Comparison of ENCODE assay signal across 8 mouse cellular contexts in the genomic region with DNA sequence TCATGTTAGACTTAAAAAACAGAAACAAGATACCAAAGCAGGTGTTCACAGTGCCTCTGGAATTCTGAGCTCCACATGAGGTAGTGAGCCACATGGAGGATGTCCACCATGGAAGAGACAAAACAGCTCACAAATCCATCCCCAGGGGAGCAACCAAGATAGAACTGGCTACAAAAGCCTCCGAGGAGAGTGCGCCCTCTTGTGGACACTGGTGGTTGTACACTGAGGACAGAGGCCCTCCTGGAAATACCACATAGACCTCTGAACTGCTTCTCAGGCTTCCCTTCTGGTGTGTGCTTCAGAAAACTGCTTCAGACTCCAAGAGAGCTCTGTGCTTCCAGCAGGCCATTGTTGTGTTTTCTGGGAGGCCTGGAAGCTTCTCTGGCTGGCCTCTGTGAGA. TPM values are rescaled to one million over a fixed set of nuclear protein-coding genes. Genes with fewer than 3 reads are reported as not detected.
DNase-seq lines count a peak whose midpoint lies in the region; ATAC-seq and TF ChIP-seq lines count a peak whose summit lies in the region.

No protein-coding gene starts in this region.

- no peak for TF ChIP-seq EP300 in stomach, postnatal 0 days (optimal IDR thresholded peaks at IDR 0.05)

- H3K4me1 ChIP-seq in heart, embryonic 11.5 days (ENCODE audit: control insufficient read depth, insufficient read depth, low read length), result no peaks in the 10 kb centered on the region
- no peaks in the 10 kb centered on the region for H3K4me1 ChIP-seq in stomach, postnatal 0 days (replicated peaks; ENCODE audit: control insufficient read depth, insufficient read depth)

- H3K27ac ChIP-seq in heart, embryonic 11.5 days (ENCODE audit: low read depth, low read length), result no peak overlapping the region
- H3K27ac ChIP-seq in stomach, postnatal 0 days (replicated peaks), result no peak overlapping the region

- TF ChIP-seq CTCF in stomach, postnatal 0 days (IDR thresholded peaks at IDR 0.05; ENCODE audit: low read depth), result peak; percentile 94

- no peaks in the 10 kb centered on the region for H3K9me3 ChIP-seq in heart, embryonic 11.5 days (replicated peaks; ENCODE audit: control insufficient read depth, low read length)
- no peaks in the 10 kb centered on the region for H3K9me3 ChIP-seq in stomach, postnatal 0 days (ENCODE audit: control insufficient read depth, low read length)

- DNase-seq in heart, adult 18-20 months, result peak; percentile 78 to 91
- DNase-seq in adrenal gland, adult 18-20 months (ENCODE audit: low spot score in 2 of 2), result peak; percentile 85 to 88
- peak; percentile 88 for DNase-seq in embryo, embryonic 10.5 days (ENCODE audit: low spot score)
- DNase-seq in heart, postnatal 14 days, result peak; percentile 80 to 90
- peak; percentile 75 to 76 for DNase-seq in left cerebral cortex, postnatal 14 days (ENCODE audit: low spot score in 2 of 2)
- DNase-seq in naive thymus-derived CD4-positive, alpha-beta T cell, adult 2 months (ENCODE audit: low read depth), result peak; percentile 86
- peak; percentile 81 for DNase-seq in stomach, postnatal 0 days (ENCODE audit: low spot score)

- no peak overlapping the region for H3K4me3 ChIP-seq in heart, embryonic 11.5 days (ENCODE audit: low read depth, low read length)
- H3K4me3 ChIP-seq in stomach, postnatal 0 days (ENCODE audit: low read depth, low read length), result no peak overlapping the region

- no peak overlapping the region for H3K4me2 ChIP-seq in heart, embryonic 11.5 days
- H3K4me2 ChIP-seq in stomach, postnatal 0 days (replicated peaks; ENCODE audit: low read depth), result no peak overlapping the region

- no peak for ATAC-seq in heart, embryonic 11.5 days (replicated peaks; ENCODE audit: insufficient number of reproducible peaks, low FRiP score, low TSS enrichment)
- ATAC-seq in stomach, postnatal 0 days (ENCODE audit: low FRiP score, low TSS enrichment), result no peak

- H3K36me3 ChIP-seq in heart, embryonic 11.5 days (ENCODE audit: control insufficient read depth, insufficient read depth, low read length), result no peaks in the 10 kb centered on the region
- no peaks in the 10 kb centered on the region for H3K36me3 ChIP-seq in stomach, postnatal 0 days (ENCODE audit: control insufficient read depth, insufficient read depth, low read length)

- 0% methylated on average over 2 of the region's 2 CpGs for WGBS in heart, embryonic 11.5 days (ENCODE audit: insufficient replicate concordance)
- 3% methylated on average over 2 of the region's 2 CpGs for WGBS in stomach, postnatal 0 days

- H3K9ac ChIP-seq in heart, embryonic 11.5 days (ENCODE audit: low read depth, low read length), result no peak overlapping the region
- H3K9ac ChIP-seq in stomach, postnatal 0 days (ENCODE audit: low read length), result no peak overlapping the region

- intact Hi-C loops in heart, postnatal 14 days (cut with DNase I), result no loop called here
- intact Hi-C loops in left cerebral cortex, postnatal 14 days (cut with DNase I), result no loop called here

- no peaks in the 10 kb centered on the region for H3K27me3 ChIP-seq in heart, embryonic 11.5 days (ENCODE audit: control insufficient read depth, insufficient read depth, low read length)
- no peaks in the 10 kb centered on the region for H3K27me3 ChIP-seq in stomach, postnatal 0 days (ENCODE audit: control insufficient read depth, insufficient read depth, low read length)

RNA-seq across cellular contexts. Expression of a gene that starts 12.5 kb away (rescaled TPM):
- 100 to 1,000 TPM; 347 to 417 TPM for total RNA-seq in heart, adult 18-20 months (2021)
- polyA plus RNA-seq in heart, embryonic 11.5 days (2014; fragmentation: Nextera tagmentation; extraction: Ambion mirVana), result 24.6 and 39.3 TPM in 2 replicates
- total RNA-seq in adrenal gland, adult 18-20 months (2021), result 1,000 to 10,000 TPM; 1,017 to 2,323 TPM
- 100 to 1,000 TPM; 133 to 162 TPM for total RNA-seq in heart, postnatal 14 days (2021)
- 10 to 100 TPM; 77.4 to 87.7 TPM for total RNA-seq in left cerebral cortex, postnatal 14 days (2021)
- 136 and 145 TPM in 2 replicates for polyA plus RNA-seq in stomach, postnatal 0 days (2015; fragmentation: Nextera tagmentation; extraction: Ambion mirVana)

RNA-seq across cellular contexts. Expression of a gene that starts 12.6 kb away (rescaled TPM):
- 10 to 100 TPM; 89.0 to 93.2 TPM for total RNA-seq in heart, adult 18-20 months (2021)
- polyA plus RNA-seq in heart, embryonic 11.5 days (2014; fragmentation: Nextera tagmentation; extraction: Ambion mirVana), result 5.4 and 5.7 TPM in 2 replicates
- 10 to 100 TPM; 25.2 to 30.3 TPM for total RNA-seq in adrenal gland, adult 18-20 months (2021)
- 10 to 100 TPM; 39.8 to 41.0 TPM for total RNA-seq in heart, postnatal 14 days (2021)
- 1 to 10 TPM; 5.0 to 5.5 TPM for total RNA-seq in left cerebral cortex, postnatal 14 days (2021)
- polyA plus RNA-seq in stomach, postnatal 0 days (2015; fragmentation: Nextera tagmentation; extraction: Ambion mirVana), result 2.3 and 2.6 TPM in 2 replicates

RNA-seq across cellular contexts. Expression of a gene that starts 54.2 kb away (rescaled TPM):
- total RNA-seq in heart, adult 18-20 months (2021), result 10 to 100 TPM; 25.4 to 27.5 TPM
- 1.1 and 1.5 TPM in 2 replicates for polyA plus RNA-seq in heart, embryonic 11.5 days (2014; fragmentation: Nextera tagmentation; extraction: Ambion mirVana)
- total RNA-seq in adrenal gland, adult 18-20 months (2021), result 10 to 100 TPM; 25.2 to 29.4 TPM
- 10 to 100 TPM; 14.0 to 15.4 TPM for total RNA-seq in heart, postnatal 14 days (2021)
- 1 to 10 TPM; 3.1 to 3.3 TPM for total RNA-seq in left cerebral cortex, postnatal 14 days (2021)
- polyA plus RNA-seq in stomach, postnatal 0 days (2015; fragmentation: Nextera tagmentation; extraction: Ambion mirVana), result 3.0 and 4.0 TPM in 2 replicates

RNA-seq across cellular contexts. Expression of a gene that starts 54.2 kb away (rescaled TPM):
- 10 to 100 TPM; 26.5 to 28.9 TPM for total RNA-seq in heart, adult 18-20 months (2021)
- 23.9 and 30.7 TPM in 2 replicates for polyA plus RNA-seq in heart, embryonic 11.5 days (2014; fragmentation: Nextera tagmentation; extraction: Ambion mirVana)
- total RNA-seq in adrenal gland, adult 18-20 months (2021), result 10 to 100 TPM; 53.5 to 58.7 TPM
- total RNA-seq in heart, postnatal 14 days (2021), result 10 to 100 TPM; 26.7 to 27.6 TPM
- total RNA-seq in left cerebral cortex, postnatal 14 days (2021), result 10 to 100 TPM; 55.0 to 59.1 TPM
- 32.2 and 32.5 TPM in 2 replicates for polyA plus RNA-seq in stomach, postnatal 0 days (2015; fragmentation: Nextera tagmentation; extraction: Ambion mirVana)

Comparison
In these comparisons a context has a peak if more than half of its experiments do, and no peak if none do; other contexts are left out.
1. RNA of a gene that starts 12.6 kb away (total RNA-seq): 89.0 to 93.2 TPM in heart, adult 18-20 months, 39.8 to 41.0 TPM in heart, postnatal 14 days and 25.2 to 30.3 TPM in adrenal gland, adult 18-20 months; 5.0 to 5.5 TPM in left cerebral cortex, postnatal 14 days; every median in the first group is over 4 times any median in the second.
2. Peak in every context shown above with its lines, with median percentiles within 50 percentile points of each other: DNase-seq.